Mouse (Mus musculus) frontal cortex, postnatal 36 days (tissue): ENCODE measurements around the gene Nat10.
A peak's percentile ranks its signal among the peaks of the same experiment; 100 is the strongest.

Experiments used
- DNase-seq, 2 experiments: peaks; one replicate each; pipeline ENCODE4 v3.0.0; 2022; ENCODE audit warnings: low spot score in 2 of 2

Gene Nat10

DNA sequence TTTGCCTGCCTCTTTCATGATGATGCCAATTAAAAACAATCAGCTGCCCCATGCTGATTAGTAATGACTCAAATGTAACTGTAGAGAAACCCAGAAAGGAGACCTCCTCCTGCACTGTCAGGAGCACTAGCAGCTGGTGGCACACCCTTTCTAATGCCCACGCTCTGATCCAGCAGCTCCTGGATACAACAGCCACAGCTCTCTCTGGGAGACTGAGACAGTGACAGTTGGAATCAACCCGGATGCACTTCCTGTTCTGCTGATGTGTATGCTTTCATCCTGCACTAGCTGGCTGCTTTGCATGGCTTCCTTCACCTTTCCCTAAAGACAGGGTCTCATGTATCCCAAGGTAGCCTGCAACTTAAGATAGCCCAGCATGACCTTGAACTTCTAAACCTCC lies 15.0 kb downstream of the Nat10 start:
- DNase-seq = no peak

GRCm38 (mm10) chr2:103745481-103745880 lies 15.6 kb downstream of the Nat10 start:
- DNase-seq = peak in 1 of 2 experiments; percentile 12

GRCm38 (mm10) chr2:103743988-103744387 lies 17.1 kb downstream of the Nat10 start:
- peak; percentile 39 to 64 for DNase-seq

GRCm38 (mm10) chr2:103743536-103743935 lies 17.5 kb downstream of the Nat10 start:
- no peak for DNase-seq

- DNase-seq = no peak
These were observed 18.2 kb downstream of the Nat10 start for GRCm38 (mm10) chr2:103742821-103743220.

- DNase-seq = no peak
These were observed 29.6 kb downstream of the Nat10 start for GRCm38 (mm10) chr2:103731423-103731822.

- DNase-seq = peak; percentile 68 to 84
These were observed 30.1 kb downstream of the Nat10 start for GRCm38 (mm10) chr2:103730999-103731398.

DNA sequence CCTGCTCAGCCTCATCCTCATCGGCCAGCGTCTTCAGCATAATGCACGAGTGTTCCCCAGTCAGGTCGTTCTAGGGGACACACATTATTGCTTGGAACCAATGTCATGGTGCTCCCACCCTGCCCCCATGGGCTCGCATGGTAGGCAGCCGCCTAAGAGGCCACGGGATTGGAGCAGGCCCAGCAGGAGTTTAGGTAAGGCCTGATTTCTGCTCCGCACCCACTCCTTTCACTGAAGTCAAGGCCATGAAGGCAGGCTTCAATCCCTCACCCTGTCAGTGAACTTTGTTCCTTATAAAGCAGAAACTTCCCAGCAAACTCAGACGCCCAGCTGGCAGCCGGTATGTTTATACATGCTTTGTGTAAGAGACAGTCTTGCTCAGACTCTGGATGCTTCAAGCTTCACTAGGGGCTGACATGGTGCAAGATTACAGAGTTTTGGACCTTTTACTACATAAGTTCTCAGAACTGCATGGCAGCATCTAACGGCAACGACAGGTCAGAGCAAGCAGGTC lies 33.0 kb downstream of the Nat10 start:
- no peak for DNase-seq

- no peak for DNase-seq
These were observed 36.5 kb downstream of the Nat10 start for GRCm38 (mm10) chr2:103724521-103724920.

GRCm38 (mm10) chr2:103719292-103719646 lies 41.8 kb downstream of the Nat10 start:
- DNase-seq = no peak

- DNase-seq = peak; percentile 51 to 68
These were observed 42.3 kb downstream of the Nat10 start for GRCm38 (mm10) chr2:103718594-103719291.

- DNase-seq = no peak
These were observed 46.7 kb downstream of the Nat10 start for GRCm38 (mm10) chr2:103714412-103714811.

- no peak for DNase-seq
These were observed 47.2 kb downstream of the Nat10 start for GRCm38 (mm10) chr2:103713831-103714230.

GRCm38 (mm10) chr2:103710849-103711248 lies 50.2 kb downstream of the Nat10 start:
- no peak for DNase-seq

- DNase-seq = no peak
These were observed 53.9 kb downstream of the Nat10 start for GRCm38 (mm10) chr2:103707056-103707776.

- DNase-seq = peak; percentile 47 to 68
These were observed 54.8 kb downstream of the Nat10 start for GRCm38 (mm10) chr2:103706226-103706625.

GRCm38 (mm10) chr2:103705826-103706225 lies 55.2 kb downstream of the Nat10 start:
- DNase-seq = no peak

- DNase-seq = no peak
These were observed 57.2 kb downstream of the Nat10 start for GRCm38 (mm10) chr2:103703865-103704264.

DNA sequence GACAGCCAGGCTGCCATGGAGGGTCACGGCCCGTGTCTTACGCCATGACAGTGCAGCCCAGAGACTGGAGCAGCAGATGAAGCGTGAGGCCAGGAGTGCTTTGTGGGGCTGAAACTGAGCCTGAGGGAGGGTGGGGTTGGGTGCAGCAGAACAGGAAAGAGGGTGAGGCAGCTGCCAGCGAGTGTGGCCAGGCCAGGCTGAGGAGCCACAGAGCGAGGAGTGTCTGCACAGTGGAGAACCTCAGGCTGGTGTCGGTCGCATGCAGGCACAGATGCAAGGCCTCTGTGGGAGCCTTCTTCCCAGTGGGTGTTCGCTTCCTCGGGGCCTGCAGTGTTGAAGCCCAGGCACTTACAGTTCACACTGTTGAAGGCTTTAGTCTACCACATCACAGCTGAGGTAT lies 57.7 kb downstream of the Nat10 start:
- DNase-seq = no peak

DNA sequence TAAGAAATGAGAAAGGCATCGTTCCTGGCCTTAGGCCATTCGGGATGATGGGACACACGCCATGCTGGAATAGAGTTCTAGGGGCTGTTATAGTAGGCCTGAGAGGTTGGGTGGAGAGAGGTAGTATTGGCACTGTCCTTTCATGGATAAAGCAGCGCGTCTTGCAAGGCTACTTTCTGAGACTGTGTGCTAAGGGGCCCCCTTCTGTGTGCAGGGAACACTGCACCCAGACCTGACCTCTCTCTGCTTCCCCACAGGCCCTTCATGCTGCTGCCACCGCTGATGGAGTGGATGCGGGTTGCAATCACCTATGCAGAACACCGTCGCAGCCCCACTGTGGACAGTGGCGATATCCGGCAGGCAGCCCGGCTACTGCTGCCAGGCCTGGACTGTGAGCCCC lies 60.6 kb downstream of the Nat10 start:
- no peak for DNase-seq

- DNase-seq = no peak
These were observed 64.9 kb downstream of the Nat10 start for GRCm38 (mm10) chr2:103696177-103696576.

GRCm38 (mm10) chr2:103694777-103695563 lies 66.1 kb downstream of the Nat10 start:
- no peak for DNase-seq
